Mouse (Mus musculus) liver, adult (tissue): ENCODE results near the gene Serpinb1c.

Experiments used
- GATA4 ChIP-seq: IDR thresholded peaks from 2 replicates; pipeline ENCODE4 v1.6.1; 2014; ENCODE audit warnings: mild to moderate bottlenecking, low read length; ENCODE audit not compliant: insufficient replicate concordance

Gene Serpinb1c

GRCm38 (mm10) chr13:32832776-32833175 is 65.2 kb downstream of the Serpinb1c start:
- no peak for TF ChIP-seq GATA4

GRCm38 (mm10) chr13:32831505-32832273 is 66.3 kb downstream of the Serpinb1c start:
- TF ChIP-seq GATA4: no peak
